Mouse (Mus musculus): ENCODE data around the gene Wdhd1.

The Wdhd1 gene

DNA sequence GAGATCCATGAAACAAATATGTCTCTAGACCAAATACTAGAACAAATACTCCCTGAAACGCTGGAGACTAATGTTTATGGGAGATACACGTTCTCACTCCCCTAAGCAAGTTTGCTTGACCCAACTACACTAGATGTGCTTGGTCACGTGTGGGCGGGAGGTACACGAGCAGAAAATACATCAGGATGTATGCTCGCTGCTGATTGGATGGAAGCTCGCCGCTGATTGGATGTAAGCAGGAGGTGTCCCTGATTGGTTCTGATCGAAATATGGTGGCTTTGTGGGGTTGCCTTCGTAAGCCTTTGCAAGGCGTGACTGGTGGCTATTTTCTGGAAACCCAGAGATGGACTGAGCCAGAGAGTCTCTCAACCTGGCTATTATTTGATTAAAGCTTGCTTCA is 55.1 kb downstream of the Wdhd1 start:
- no peak for DNase-seq (ENCODE audit: low spot score in 2 of 2)

- no peak for DNase-seq (ENCODE audit: low spot score in 2 of 2)
These were observed 56.2 kb downstream of the Wdhd1 start for GRCm38 (mm10) chr14:47220231-47221025.

DNA sequence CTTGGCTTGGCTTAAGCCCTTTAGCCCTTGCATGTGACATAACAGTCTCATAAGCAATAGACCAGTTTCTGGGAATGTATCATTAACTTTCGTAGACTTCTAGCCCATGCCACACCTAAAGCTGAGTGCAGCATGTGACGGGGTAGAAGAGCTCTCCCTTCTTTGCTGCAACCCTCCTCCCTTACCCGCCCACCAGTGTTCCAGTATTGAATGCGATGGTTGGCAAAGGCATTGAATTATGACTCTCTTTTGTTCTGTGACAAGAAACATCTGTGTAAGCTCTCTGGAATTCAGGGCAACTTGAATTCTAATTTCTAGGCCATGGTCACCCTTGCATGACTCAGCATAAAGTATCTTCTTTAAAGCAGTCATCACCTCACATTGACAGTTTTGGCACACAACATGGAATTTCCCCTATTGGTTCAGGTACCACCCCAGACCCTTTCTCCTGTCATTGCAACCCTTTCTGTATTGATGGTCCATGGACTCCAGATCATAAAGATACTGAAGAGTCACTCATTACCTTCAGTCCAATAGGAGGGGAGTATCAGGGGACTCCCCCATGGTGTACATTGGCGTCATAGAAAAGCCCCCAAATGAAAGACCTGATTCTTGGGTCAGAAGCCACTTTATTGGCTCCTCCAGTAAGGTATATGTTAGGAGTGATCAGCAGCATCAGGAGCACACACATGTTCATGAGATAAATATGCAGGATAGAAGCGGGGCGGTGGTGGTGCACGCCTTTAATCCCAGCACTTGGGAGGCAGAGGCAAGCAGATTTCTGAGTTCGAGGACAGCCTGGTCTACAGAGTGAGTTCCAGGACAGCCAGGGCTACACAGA is 57.7 kb downstream of the Wdhd1 start:
- DNase-seq (ENCODE audit: low spot score in 2 of 2) = no peak

DNA sequence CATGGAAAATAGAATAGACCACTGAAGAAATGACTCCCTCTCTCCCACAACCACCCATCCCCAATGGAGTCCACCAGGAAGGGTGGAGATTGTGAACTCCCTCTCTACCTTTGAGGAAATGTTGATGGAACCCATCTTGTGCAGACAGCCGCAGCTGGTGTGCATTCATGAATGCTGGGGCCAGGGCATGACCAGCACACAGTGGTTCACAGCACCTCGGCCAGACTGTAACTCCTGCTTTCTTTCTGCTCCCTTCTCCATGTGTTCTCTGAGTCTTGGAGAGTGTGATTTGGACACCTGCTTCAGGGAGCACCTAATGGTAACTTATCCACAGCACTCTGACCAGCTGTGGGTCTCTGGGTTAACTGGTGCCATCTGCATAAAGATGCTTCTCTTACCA is 60.1 kb downstream of the Wdhd1 start:
- no peak for DNase-seq (ENCODE audit: low spot score in 2 of 2)

DNA sequence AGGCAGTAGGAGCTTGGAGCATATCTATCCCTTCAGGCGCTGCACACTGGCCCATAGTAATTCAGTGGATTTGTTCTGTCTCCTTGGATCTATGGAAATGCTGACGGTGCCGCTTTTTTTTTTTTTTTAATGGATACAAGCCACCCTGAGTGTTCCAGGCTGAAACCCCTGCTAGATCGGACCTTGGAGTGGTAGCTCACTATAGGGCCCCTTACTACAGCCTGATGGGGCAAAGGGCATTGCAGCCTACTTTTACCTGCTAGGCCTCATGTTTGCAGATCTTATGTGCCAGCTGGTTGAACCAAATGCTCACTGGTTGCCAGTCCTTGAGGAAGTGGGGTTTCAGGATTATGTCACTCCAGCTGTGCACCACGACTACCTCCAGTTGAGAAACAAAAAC is 62.3 kb downstream of the Wdhd1 start:
- DNase-seq (ENCODE audit: low spot score in 2 of 2) = no peak

- DNase-seq (ENCODE audit: low spot score in 2 of 2) = no peak
These were observed 63.4 kb downstream of the Wdhd1 start for GRCm38 (mm10) chr14:47213305-47213704.

- no peak for DNase-seq (ENCODE audit: low spot score in 2 of 2)
These were observed 66.9 kb downstream of the Wdhd1 start for GRCm38 (mm10) chr14:47209669-47210164.

DNA sequence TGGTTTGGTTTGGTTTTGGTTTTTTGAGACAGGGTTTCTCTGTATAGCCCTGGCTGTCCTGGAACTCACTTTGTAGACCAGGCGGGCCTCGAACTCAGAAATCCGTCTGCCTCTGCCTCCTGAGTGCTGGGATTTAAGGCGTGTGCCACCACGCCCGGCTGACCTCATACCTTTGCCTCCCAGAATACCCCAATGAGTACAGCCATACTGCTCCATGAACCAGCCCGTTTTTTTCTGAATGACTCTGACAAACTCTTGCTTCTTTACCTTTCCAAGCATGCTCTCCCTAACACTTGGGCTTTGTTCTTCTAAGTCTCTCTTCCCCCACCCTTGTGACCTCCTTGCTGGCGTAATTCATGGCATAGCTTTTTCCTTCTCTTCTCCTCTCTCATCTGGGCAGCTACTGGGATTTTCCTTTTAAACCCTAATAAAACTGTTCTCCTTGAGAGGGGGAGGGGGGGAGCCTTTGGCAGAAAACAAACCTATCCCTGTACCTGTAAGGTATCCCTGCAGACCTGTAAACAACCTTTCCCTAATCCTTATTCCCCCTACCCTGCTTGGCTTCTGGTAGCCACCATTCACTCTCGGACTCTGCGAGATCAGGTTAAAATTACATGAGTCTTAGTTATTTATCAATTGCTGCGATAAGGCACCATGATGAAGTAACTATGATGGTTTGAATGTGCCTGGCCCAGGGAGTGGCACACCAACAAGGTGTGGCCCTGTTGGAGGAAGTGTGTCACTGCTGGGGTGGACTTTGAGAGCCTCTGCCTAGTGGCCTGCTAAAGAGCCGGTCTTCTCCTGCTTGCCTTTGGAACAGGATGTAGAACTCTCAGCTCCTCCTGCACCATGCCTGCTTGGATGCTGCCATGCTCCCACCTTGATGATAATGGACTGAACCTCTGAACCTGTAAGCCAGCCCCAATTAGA is 67.8 kb downstream of the Wdhd1 start:
- DNase-seq (ENCODE audit: low spot score in 2 of 2) = no peak

- no peak for DNase-seq (ENCODE audit: low spot score in 2 of 2)
These were observed 70.1 kb downstream of the Wdhd1 start for GRCm38 (mm10) chr14:47206601-47207000.

GRCm38 (mm10) chr14:47205270-47205972 is 71.2 kb downstream of the Wdhd1 start:
- no peak for DNase-seq (ENCODE audit: low spot score in 2 of 2)

- DNase-seq (ENCODE audit: low spot score in 2 of 2) = no peak
These were observed 79.3 kb downstream of the Wdhd1 start for GRCm38 (mm10) chr14:47197340-47197739.

- no peak for DNase-seq (ENCODE audit: low spot score in 2 of 2)
These were observed 79.9 kb downstream of the Wdhd1 start for GRCm38 (mm10) chr14:47196711-47197110.

DNA sequence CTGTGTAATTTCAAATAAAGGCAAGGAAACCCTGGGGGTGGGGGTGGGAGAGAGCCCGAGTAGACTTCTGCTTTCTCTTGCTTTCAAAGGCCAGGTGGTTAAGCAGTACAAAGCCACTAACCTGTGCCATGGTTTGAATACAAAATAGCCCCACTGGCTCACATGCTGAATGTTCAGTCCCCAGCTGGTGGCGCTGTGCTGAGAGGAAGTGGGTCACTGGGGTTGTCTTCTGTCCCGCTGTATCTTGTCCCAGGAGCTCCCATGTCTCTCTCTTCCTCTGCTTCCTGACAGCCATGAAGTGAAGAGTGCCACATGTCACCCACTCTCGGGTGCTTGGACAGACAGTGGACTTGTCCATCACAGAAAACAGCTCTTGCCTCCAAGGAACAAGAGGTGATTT is 82.6 kb downstream of the Wdhd1 start:
- no peak for DNase-seq (ENCODE audit: low spot score in 2 of 2)

DNA sequence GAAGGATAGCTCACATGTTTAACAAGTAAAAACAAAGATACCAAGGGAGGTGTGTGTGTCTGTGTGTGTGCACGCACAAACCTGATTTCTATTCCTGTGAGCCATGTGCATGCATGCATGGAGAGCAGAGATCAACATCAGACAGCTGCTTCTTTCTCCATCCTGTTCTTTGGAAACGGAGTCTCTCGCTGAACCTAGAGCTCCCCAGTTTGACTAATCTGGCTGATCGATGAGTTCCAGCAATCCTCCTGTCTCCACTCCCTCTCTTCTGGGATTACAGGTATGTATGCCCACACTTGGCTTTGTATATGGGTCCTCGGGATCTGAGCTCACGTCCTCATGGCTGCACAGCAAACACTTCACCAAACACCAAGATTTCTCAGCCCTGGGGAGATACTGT is 83.2 kb downstream of the Wdhd1 start:
- no peak for DNase-seq (ENCODE audit: low spot score in 2 of 2)

GRCm38 (mm10) chr14:47191861-47192260 is 84.8 kb downstream of the Wdhd1 start:
- DNase-seq (ENCODE audit: low spot score in 2 of 2) = no peak

Measured in right cerebral cortex, postnatal 36 days (tissue).